Mouse (Mus musculus) embryonic fibroblast, embryonic 13.5 days (primary cell): ENCODE results near the gene Rrh.

Experiments used
- CTCF ChIP-seq: IDR thresholded peaks from 2 replicates; pipeline ENCODE4 v1.5.1; 2011; ENCODE audit warnings: mild to moderate bottlenecking, control low read depth, low read length, moderate library complexity, borderline replicate concordance; ENCODE audit not compliant: insufficient read depth
- POLR2A ChIP-seq: IDR thresholded peaks from 2 replicates; pipeline ENCODE4 v1.6.1; 2011; ENCODE audit warnings: low read depth, mild to moderate bottlenecking, control low read depth, low read length, moderate library complexity

GRCm38 (mm10) chr3:129781435-129781834 is 41.0 kb downstream of the Rrh start:
- TF ChIP-seq POLR2A (no peak), CTCF (no peak)
